In the genomic region with DNA sequence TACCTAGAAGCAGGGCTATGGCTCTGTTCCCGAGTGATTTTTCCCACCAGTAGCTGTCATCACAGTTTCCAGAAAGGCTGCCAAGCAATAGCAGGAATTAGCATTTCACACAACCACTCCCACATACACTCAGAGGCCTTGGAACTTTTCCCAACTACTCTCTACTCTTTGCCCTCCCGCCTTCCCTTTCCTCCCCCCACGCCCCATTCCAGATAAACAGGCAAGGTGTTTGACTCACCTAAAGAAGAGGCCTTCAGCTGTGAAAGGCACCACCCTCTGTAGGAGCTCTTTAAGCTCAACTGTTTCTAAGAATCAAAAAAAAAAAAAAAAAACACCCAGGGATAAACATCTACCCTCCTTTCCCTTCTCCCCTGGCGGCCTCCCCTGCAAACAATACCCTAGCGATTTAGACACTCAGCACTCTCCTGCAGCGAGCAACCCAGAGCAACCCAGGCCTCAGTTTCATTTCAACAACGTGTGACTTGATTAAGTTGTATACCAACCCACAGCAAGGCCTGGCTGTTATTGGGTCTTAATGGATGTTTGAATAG, we compare ENCODE assay signal across 8 mouse cellular contexts. TPM values are rescaled to one million over a fixed set of nuclear protein-coding genes. Genes with fewer than 3 reads are reported as not detected.
DNase-seq lines count a peak whose midpoint lies in the region; ATAC-seq and TF ChIP-seq lines count a peak whose summit lies in the region.

No protein-coding gene starts in this region.

- intact Hi-C loops in left cerebral cortex, adult 2 months (cut with DNase I) = no loop called here

- peak; percentile 80 for ATAC-seq in heart, embryonic 16.5 days (replicated peaks; ENCODE audit: extremely low read depth, insufficient read depth, low FRiP score)
- ATAC-seq in lung, postnatal 0 days = peak; percentile 92

- H3K27ac ChIP-seq in left cerebral cortex, adult 2 months = peak overlapping the region; percentile 47
- H3K27ac ChIP-seq in heart, embryonic 16.5 days (ENCODE audit: low read length) = peak overlapping the region; percentile 92
- H3K27ac ChIP-seq in lung, postnatal 0 days (ENCODE audit: low read length) = peak overlapping the region; percentile 83

- peaks cover 17% of the 10 kb centered on the region for H3K4me1 ChIP-seq in heart, embryonic 16.5 days (ENCODE audit: control insufficient read depth, insufficient read depth, low read length)
- H3K4me1 ChIP-seq in lung, postnatal 0 days (ENCODE audit: insufficient read depth, low read depth, low read length) = peaks cover 9% of the 10 kb centered on the region

- peak overlapping the region; percentile 36 for H3K4me2 ChIP-seq in heart, embryonic 16.5 days (ENCODE audit: low read depth, low read length)
- 0 out of 2 replicates have a peak overlapping the region, but pooled peaks have one; percentile 19 for H3K4me2 ChIP-seq in lung, postnatal 0 days (replicated peaks; ENCODE audit: low read depth, low read length)

- 12% methylated on average over 7 of the region's 7 CpGs for WGBS in heart, embryonic 16.5 days
- 10% methylated on average over 7 of the region's 7 CpGs for WGBS in lung, postnatal 0 days

- H3K4me3 ChIP-seq in left cerebral cortex, adult 2 months = no peak overlapping the region
- no peak overlapping the region for H3K4me3 ChIP-seq in heart, embryonic 16.5 days (ENCODE audit: low read length)
- H3K4me3 ChIP-seq in lung, postnatal 0 days (ENCODE audit: low read depth, low read length) = no peak overlapping the region

- no peak for DNase-seq in left cerebral cortex, adult 2 months (ENCODE audit: extremely low spot score in 1 of 2, low spot score in 2 of 2)
- no peak for DNase-seq in left cerebral cortex, adult 11 months (ENCODE audit: low spot score)
- DNase-seq in brain, adult 2 months (ENCODE audit: low read depth, low spot score) = peak; percentile 81
- peak; percentile 97 for DNase-seq in lung, postnatal 0 days (ENCODE audit: low spot score)
- no peak for DNase-seq in urinary bladder, adult 2 months (ENCODE audit: low spot score)
- no peak for DNase-seq in layer of hippocampus, adult 8-10 months (ENCODE audit: low spot score in 2 of 2)
- DNase-seq in embryo, embryonic 10.5 days (ENCODE audit: low spot score) = no peak

- no peaks in the 10 kb centered on the region for H3K27me3 ChIP-seq in heart, embryonic 16.5 days (ENCODE audit: control insufficient read depth, insufficient read depth, low read length)
- no peaks in the 10 kb centered on the region for H3K27me3 ChIP-seq in lung, postnatal 0 days (replicated peaks; ENCODE audit: insufficient read depth, low read length)

- H3K9ac ChIP-seq in heart, embryonic 16.5 days (ENCODE audit: low read length) = no peak overlapping the region
- no peak overlapping the region for H3K9ac ChIP-seq in lung, postnatal 0 days (replicated peaks; ENCODE audit: low read depth)

- TF ChIP-seq EP300 in lung, postnatal 0 days (IDR thresholded peaks at IDR 0.05) = peak; percentile 77

- no peaks in the 10 kb centered on the region for H3K9me3 ChIP-seq in heart, embryonic 16.5 days (replicated peaks; ENCODE audit: control insufficient read depth, low read length)
- H3K9me3 ChIP-seq in lung, postnatal 0 days (ENCODE audit: low read length) = no peaks in the 10 kb centered on the region

- no peaks in the 10 kb centered on the region for H3K36me3 ChIP-seq in heart, embryonic 16.5 days (ENCODE audit: control insufficient read depth, insufficient read depth)
- no peaks in the 10 kb centered on the region for H3K36me3 ChIP-seq in lung, postnatal 0 days (ENCODE audit: insufficient read depth, low read length)

- no peak; the same call in 1 of the 2 replicates for TF ChIP-seq CTCF in left cerebral cortex, adult 2 months (IDR thresholded peaks at IDR 0.05)
- TF ChIP-seq CTCF in lung, postnatal 0 days (IDR thresholded peaks at IDR 0.05) = peak; percentile 34; the same call in 1 of the 2 replicates

RNA-seq across cellular contexts. Expression of gene Mrpl45, which starts 13.2 kb away (rescaled TPM):
- total RNA-seq in left cerebral cortex, adult 2 months (2021) = 10 to 100 TPM; 26.4 to 28.2 TPM
- 58.1 and 59.8 TPM in 2 replicates for polyA plus RNA-seq in heart, embryonic 16.5 days (2015; fragmentation: Nextera tagmentation; extraction: Ambion mirVana)
- 19.2 and 22.4 TPM in 2 replicates for polyA plus RNA-seq in lung, postnatal 0 days (2015; fragmentation: Nextera tagmentation; extraction: Ambion mirVana)
- 20.2 and 22.0 TPM in 2 replicates for polyA plus RNA-seq in urinary bladder, adult 2 months (2012; rRNA removed)
- 10 to 100 TPM; 23.1 to 32.2 (median 27.4) TPM for total RNA-seq in layer of hippocampus, adult 8-10 months (2022)

RNA-seq across cellular contexts. Expression of gene Npepps, which starts 21.9 kb away (rescaled TPM):
- total RNA-seq in left cerebral cortex, adult 2 months (2021) = 100 to 1,000 TPM; 142 to 143 TPM
- 87.4 and 92.9 TPM in 2 replicates for polyA plus RNA-seq in heart, embryonic 16.5 days (2015; fragmentation: Nextera tagmentation; extraction: Ambion mirVana)
- 47.5 and 54.3 TPM in 2 replicates for polyA plus RNA-seq in lung, postnatal 0 days (2015; fragmentation: Nextera tagmentation; extraction: Ambion mirVana)
- polyA plus RNA-seq in urinary bladder, adult 2 months (2012; rRNA removed) = 51.6 and 55.6 TPM in 2 replicates
- 100 to 1,000 TPM; 142 to 161 (median 151) TPM for total RNA-seq in layer of hippocampus, adult 8-10 months (2022)

RNA-seq across cellular contexts. Expression of gene Gpr179, which starts 49.6 kb away (rescaled TPM):
- under 1 TPM; 0.18 to 0.37 TPM for total RNA-seq in left cerebral cortex, adult 2 months (2021)
- polyA plus RNA-seq in heart, embryonic 16.5 days (2015; fragmentation: Nextera tagmentation; extraction: Ambion mirVana) = 0.09 and 0.12 TPM in 2 replicates
- 0.23 and 0.24 TPM in 2 replicates for polyA plus RNA-seq in lung, postnatal 0 days (2015; fragmentation: Nextera tagmentation; extraction: Ambion mirVana)
- 0.11 and 0.25 TPM in 2 replicates for polyA plus RNA-seq in urinary bladder, adult 2 months (2012; rRNA removed)
- under 1 TPM; 0.14 to 0.59 (median 0.34) TPM for total RNA-seq in layer of hippocampus, adult 8-10 months (2022)

Comparison
In these comparisons a context has a peak if more than half of its experiments do, and no peak if none do; other contexts are left out.
1. DNase-seq: peak in brain, adult 2 months (single experiment) and lung, postnatal 0 days (single experiment); none in left cerebral cortex, adult 2 months (0 of 2), left cerebral cortex, adult 11 months (single experiment), urinary bladder, adult 2 months (single experiment), layer of hippocampus, adult 8-10 months (0 of 2) and embryo, embryonic 10.5 days (single experiment).
2. Peak in every context shown above with its lines, with median percentiles within 50 percentile points of each other: H3K27ac ChIP-seq.